ENCODE assay signal across 24 mouse cellular contexts in the genomic region with DNA sequence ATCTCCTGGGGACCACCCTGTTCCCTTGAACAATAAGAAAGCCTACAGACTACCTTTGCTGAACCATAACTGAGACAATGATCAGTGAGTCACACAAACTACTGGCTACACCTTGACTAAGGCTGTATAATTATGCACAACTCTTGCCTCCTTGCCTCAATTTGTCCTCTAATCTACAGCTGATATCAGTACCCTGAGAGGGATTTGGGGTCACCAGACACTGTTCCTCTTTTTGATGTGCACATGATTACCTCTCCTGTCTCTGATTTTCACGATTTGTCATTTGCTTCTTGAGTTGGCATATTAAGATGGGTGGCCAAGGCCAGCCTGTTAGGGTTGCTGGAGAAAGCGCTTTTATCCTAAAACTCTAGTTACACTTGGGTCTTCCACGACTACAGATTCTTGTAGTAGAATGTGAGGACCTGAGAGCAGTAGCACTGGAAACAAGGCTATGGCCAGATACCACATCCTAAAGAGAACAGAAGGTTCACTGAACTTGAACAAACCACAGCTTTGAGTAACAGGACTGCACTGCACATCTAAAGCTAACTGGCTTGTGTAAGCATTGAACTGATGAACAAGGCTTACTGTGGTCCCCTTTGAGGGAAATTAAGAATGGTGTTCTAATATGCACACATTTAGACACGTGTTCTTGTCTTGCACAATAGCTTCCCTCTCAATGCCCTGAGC. TPM values are rescaled to one million over a fixed set of nuclear protein-coding genes. Genes with fewer than 3 reads are reported as not detected.
DNase-seq lines count a peak whose midpoint lies in the region; ATAC-seq and TF ChIP-seq lines count a peak whose summit lies in the region.
"Had no signal": no experiment of that assay in that cellular context is flagged by ENCODE, and none has a peak within 500 bp of the region (broad histone marks: within the 10 kb centered on the region; RNA-seq: fewer than 3 reads in every experiment).

No protein-coding gene starts in this region.

- no peaks in the 10 kb centered on the region for H3K9me3 ChIP-seq in MEL (replicated peaks; ENCODE audit: insufficient read depth, low read length)
- H3K9me3 ChIP-seq in forebrain, embryonic 13.5 days (replicated peaks) = no peaks in the 10 kb centered on the region
- H3K9me3 ChIP-seq: embryonic facial prominence, embryonic 10.5 days; G1E; heart, embryonic 10.5 days; hindbrain, embryonic 12.5 days had no signal

- H3K79me2 ChIP-seq in MEL (ENCODE audit: control insufficient read depth, insufficient read depth, low read length, poor library complexity) = no peaks in the 10 kb centered on the region

- H3K4me3 ChIP-seq in spleen, adult 2 months (ENCODE audit: extremely low read depth, insufficient read depth, insufficient read length) = no peak overlapping the region
- no peak overlapping the region for H3K4me3 ChIP-seq in MEL (ENCODE audit: control insufficient read depth in 1 of 2, insufficient read depth in 1 of 2, low read depth in 2 of 2, low read length in 2 of 2)
- no peak overlapping the region for H3K4me3 ChIP-seq in gastrocnemius, adult 2 months
- no peak overlapping the region for H3K4me3 ChIP-seq in forebrain, embryonic 13.5 days
- H3K4me3 ChIP-seq: embryonic facial prominence, embryonic 10.5 days; heart, embryonic 10.5 days; hindbrain, embryonic 12.5 days had no signal

- DNase-seq in spleen, adult 2 months (ENCODE audit: low read depth in 1 of 2, low spot score in 2 of 2) = no peak
- DNase-seq in spleen, postnatal 14 days (ENCODE audit: low spot score in 2 of 2) = no peak
- DNase-seq in MEL (ENCODE audit: low read depth, low spot score) = no peak
- no peak for DNase-seq in gastrocnemius, adult 2 months
- no peak for DNase-seq in cerebellum, postnatal 36 days
- DNase-seq: adrenal gland, postnatal 14 days; cerebellum, adult 18-20 months; cerebellum, adult 9-11 months; gastrocnemius, postnatal 36 days; heart, adult 18-20 months; heart, postnatal 10 days; heart, postnatal 4 days had no signal

- peaks cover 4% of the 10 kb centered on the region; the same call in 1 of the 2 replicates for H3K4me1 ChIP-seq in spleen, adult 2 months (ENCODE audit: control insufficient read depth, insufficient read depth, insufficient read length)
- H3K4me1 ChIP-seq in MEL (ENCODE audit: control insufficient read depth in 1 of 2, insufficient read depth in 2 of 2, low read length in 2 of 2) = peaks cover 3 to 9% of the 10 kb centered on the region in 2 experiments
- no peaks in the 10 kb centered on the region for H3K4me1 ChIP-seq in forebrain, embryonic 13.5 days
- H3K4me1 ChIP-seq: embryonic facial prominence, embryonic 10.5 days; heart, embryonic 10.5 days; hindbrain, embryonic 12.5 days had no signal

- no peaks in the 10 kb centered on the region for H3K27me3 ChIP-seq in spleen, adult 2 months (ENCODE audit: control insufficient read depth, insufficient read depth, low read length)
- H3K27me3 ChIP-seq in MEL (ENCODE audit: control insufficient read depth in 1 of 2, insufficient read depth in 2 of 2, low read length in 2 of 2) = no peaks in the 10 kb centered on the region
- H3K27me3 ChIP-seq in forebrain, embryonic 13.5 days = no peaks in the 10 kb centered on the region
- H3K27me3 ChIP-seq: hindbrain, embryonic 12.5 days had no signal

- H3K36me3 ChIP-seq in spleen, adult 2 months (ENCODE audit: control insufficient read depth, insufficient read depth, low read length) = no peaks in the 10 kb centered on the region
- H3K36me3 ChIP-seq in MEL (ENCODE audit: control insufficient read depth in 1 of 2, insufficient read depth in 2 of 2, low read length in 2 of 2) = peaks cover 0 to 21% of the 10 kb centered on the region in 2 experiments; a peak in 2 of 4 replicates
- no peaks in the 10 kb centered on the region for H3K36me3 ChIP-seq in forebrain, embryonic 13.5 days (ENCODE audit: poor library complexity, severe bottlenecking)
- H3K36me3 ChIP-seq: embryonic facial prominence, embryonic 10.5 days; G1E; heart, embryonic 10.5 days; hindbrain, embryonic 12.5 days had no signal

- no peak overlapping the region for H3K4me2 ChIP-seq in forebrain, embryonic 13.5 days
- H3K4me2 ChIP-seq: hindbrain, embryonic 12.5 days had no signal

- H3K9ac ChIP-seq in MEL (ENCODE audit: control insufficient read depth, low read depth, low read length, poor library complexity, severe bottlenecking) = no peak overlapping the region
- H3K9ac ChIP-seq in forebrain, embryonic 13.5 days = no peak overlapping the region
- H3K9ac ChIP-seq: hindbrain, embryonic 12.5 days had no signal

- TF ChIP-seq RAD21 in MEL (IDR thresholded peaks at IDR 0.05; ENCODE audit: low read depth, low read length) = no peak

- ATAC-seq in megakaryocyte progenitor cell, adult 5-6 weeks (replicated peaks; ENCODE audit: poor library complexity) = peak; percentile 3; the same call in 1 of the 2 replicates
- no peak for ATAC-seq in forebrain, embryonic 13.5 days
- ATAC-seq: activated CD4-positive, CD25-positive, alpha-beta regulatory T cell, adult 4 months; forebrain, embryonic 14.5 days; hindbrain, embryonic 16.5 days; Patski had no signal

- intact Hi-C loops in gastrocnemius, adult 2 months (cut with DNase I) = loop anchor here (10.0 kb wide), 1 partner anchor 85 kb away; no protein-coding TSS in a partner anchor

- 0 out of 4 replicates have a peak, but pooled peaks of 1 of the 2 experiments have one; percentile 16 for TF ChIP-seq EP300 in MEL (IDR thresholded peaks at IDR 0.05; ENCODE audit: low read depth in 1 of 2, low read length in 2 of 2)

- TF ChIP-seq POLR2A in spleen, adult 2 months (IDR thresholded peaks at IDR 0.05; ENCODE audit: low read depth, low read length) = no peak
- no peak for TF ChIP-seq POLR2A in MEL (IDR thresholded peaks at IDR 0.05; ENCODE audit: control insufficient read depth in 1 of 2, insufficient read depth in 1 of 2, low read depth in 1 of 2, low read length in 2 of 2, poor library complexity in 1 of 2)

- 40% methylated on average over 4 of the region's 4 CpGs for WGBS in spleen, adult 2 months
- 69% methylated on average over 4 of the region's 4 CpGs for WGBS in forebrain, embryonic 13.5 days

- no peak for TF ChIP-seq CTCF in spleen, adult 2 months (IDR thresholded peaks at IDR 0.05; ENCODE audit: extremely low read depth, insufficient read depth, insufficient read length, insufficient replicate concordance)
- no peak for TF ChIP-seq CTCF in MEL (IDR thresholded peaks at IDR 0.05 in 2 of 3, conservative IDR thresholded peaks at IDR 0.05 in 1 of 3; ENCODE audit: control insufficient read depth in 1 of 3, insufficient read depth in 1 of 3, low read depth in 2 of 3, low read length in 3 of 3, poor library complexity in 1 of 3, severe bottlenecking in 1 of 3)
- TF ChIP-seq CTCF in gastrocnemius, adult 2 months (IDR thresholded peaks at IDR 0.05) = no peak

- peak overlapping the region; percentile 60; the same call in 1 of the 2 replicates for H3K27ac ChIP-seq in spleen, adult 2 months (ENCODE audit: insufficient read depth, low read length)
- no peak overlapping the region for H3K27ac ChIP-seq in MEL (ENCODE audit: control insufficient read depth, low read depth, low read length)
- H3K27ac ChIP-seq in gastrocnemius, adult 2 months = no peak overlapping the region
- no peak overlapping the region for H3K27ac ChIP-seq in forebrain, embryonic 13.5 days
- H3K27ac ChIP-seq: embryonic facial prominence, embryonic 10.5 days; heart, embryonic 10.5 days; hindbrain, embryonic 12.5 days had no signal

TF ChIP-seq in MEL, 35 proteins besides CTCF, POLR2A, EP300 and RAD21:
- TF ChIP-seq BHLHE40 (IDR thresholded peaks at IDR 0.05; ENCODE audit: borderline replicate concordance, low read depth, low read length) (peak; percentile 86), GATA1 (IDR thresholded peaks at IDR 0.05; ENCODE audit: low read depth, low read length) (peak; percentile 66), RCOR1 (IDR thresholded peaks at IDR 0.05; ENCODE audit: low read depth, low read length) (peak; percentile 92), ETS1 (IDR thresholded peaks at IDR 0.05; ENCODE audit: low read depth, low read length) (peak; percentile 78), USF2 (IDR thresholded peaks at IDR 0.05; ENCODE audit: borderline replicate concordance in 1 of 2, insufficient read depth in 1 of 2, low read depth in 1 of 2, low read length in 2 of 2) (no peak)

RNA-seq across cellular contexts. Expression of a gene that starts 1.8 kb away (rescaled TPM):
- polyA plus RNA-seq in spleen, adult 2 months (2012; rRNA removed) = 0.11 and 0.18 TPM in 2 replicates
- 0.12 and 0.13 TPM in 2 replicates for total RNA-seq in MEL (2012; rRNA removed)
- under 1 TPM in 1 of 2 experiments, not detected in 1; 0.06 TPM for polyA plus RNA-seq in MEL (2012; ENCODE audit: insufficient read depth in 1 of 2, insufficient read length in 2 of 2, low read depth in 1 of 2, low replicate concordance in 2 of 2, missing spikeins in 1 of 2)
- not detected in 2 replicates for total RNA-seq in megakaryocyte progenitor cell, adult 5-6 weeks (2015)
- total RNA-seq in megakaryocyte progenitor cell, adult 5-6 weeks (2017) = not detected in 2 replicates
- not detected for total RNA-seq in gastrocnemius, adult 2 months (2021)
- polyA plus RNA-seq in forebrain, embryonic 13.5 days (2015; fragmentation: Nextera tagmentation; extraction: Ambion mirVana) = 0.58 and 0.61 TPM in 2 replicates
- total RNA-seq: adrenal gland, adult 18-20 months; adrenal gland, postnatal 14 days; gastrocnemius, adult 8-10 months; gastrocnemius, postnatal 36 days; heart, adult 18-20 months; heart, postnatal 10 days; heart, postnatal 4 days had no signal
- polyA plus RNA-seq: G1E, Patski had no signal

RNA-seq across cellular contexts. Expression of a gene that starts 27.5 kb away (rescaled TPM):
- 0.54 and 0.58 TPM in 2 replicates for polyA plus RNA-seq in spleen, adult 2 months (2012; rRNA removed)
- 0.04 and 0.10 TPM in 2 replicates for total RNA-seq in MEL (2012; rRNA removed)
- not detected for polyA plus RNA-seq in MEL (2012; ENCODE audit: insufficient read depth in 1 of 2, insufficient read length in 2 of 2, low read depth in 1 of 2, low replicate concordance in 2 of 2, missing spikeins in 1 of 2)
- total RNA-seq in megakaryocyte progenitor cell, adult 5-6 weeks (2015) = 0.12 and 0.68 TPM in 2 replicates
- 0.17 and 0.41 TPM in 2 replicates for total RNA-seq in megakaryocyte progenitor cell, adult 5-6 weeks (2017)
- under 1 TPM; 0.41 to 0.42 TPM for total RNA-seq in gastrocnemius, adult 2 months (2021)
- 2.3 and 2.4 TPM in 2 replicates for polyA plus RNA-seq in forebrain, embryonic 13.5 days (2015; fragmentation: Nextera tagmentation; extraction: Ambion mirVana)
- polyA plus RNA-seq: G1E, Patski had no signal
